Mouse (Mus musculus) fibroblast of lung, adult 2 months (primary cell): ENCODE results near the gene Kcnk2.

Experiments
- DNase-seq: peaks from one replicate; pipeline ENCODE4 v3.0.0-alpha.2; 2011; ENCODE audit warnings: low read depth

The Kcnk2 gene

DNA sequence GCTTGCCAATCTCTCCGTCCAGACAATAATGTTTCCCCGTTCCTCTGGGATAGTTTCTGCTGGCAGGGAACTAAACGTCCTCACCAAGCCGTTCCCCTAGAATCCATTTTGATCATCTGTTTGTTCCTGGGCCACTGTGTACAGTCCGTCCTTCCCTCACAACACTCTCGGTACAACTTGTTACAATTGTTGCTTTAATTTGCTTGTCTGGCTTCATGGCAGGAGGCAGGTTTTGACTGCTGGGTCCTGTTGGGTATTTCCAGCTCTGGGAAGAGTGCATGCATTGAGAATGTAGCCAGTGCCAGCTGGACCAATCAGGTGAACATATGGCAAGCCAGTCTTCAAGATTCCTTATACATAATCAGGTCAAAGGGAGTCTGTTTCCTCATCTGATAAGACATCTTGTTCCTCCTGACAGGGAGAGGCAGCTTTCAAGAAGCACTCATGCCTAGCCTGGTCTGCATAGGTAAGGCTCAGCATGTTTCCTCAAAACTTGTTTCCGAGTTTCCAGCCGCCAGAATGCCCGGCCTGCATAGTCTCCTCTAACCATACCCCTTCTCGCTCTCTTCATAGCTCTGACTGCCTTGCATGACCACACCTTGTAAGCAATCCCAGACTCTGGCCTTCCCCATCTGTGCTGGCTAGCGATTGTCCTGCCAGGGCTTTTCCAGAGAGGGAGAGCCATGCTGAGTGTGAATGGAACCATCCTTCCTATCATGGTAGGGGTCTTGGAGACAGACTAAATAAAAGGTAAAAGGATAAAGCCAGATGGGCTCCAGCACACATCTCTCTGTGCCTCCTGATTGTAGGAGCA lies 184.1 kb downstream of the Kcnk2 start:
- no peak for DNase-seq

DNA sequence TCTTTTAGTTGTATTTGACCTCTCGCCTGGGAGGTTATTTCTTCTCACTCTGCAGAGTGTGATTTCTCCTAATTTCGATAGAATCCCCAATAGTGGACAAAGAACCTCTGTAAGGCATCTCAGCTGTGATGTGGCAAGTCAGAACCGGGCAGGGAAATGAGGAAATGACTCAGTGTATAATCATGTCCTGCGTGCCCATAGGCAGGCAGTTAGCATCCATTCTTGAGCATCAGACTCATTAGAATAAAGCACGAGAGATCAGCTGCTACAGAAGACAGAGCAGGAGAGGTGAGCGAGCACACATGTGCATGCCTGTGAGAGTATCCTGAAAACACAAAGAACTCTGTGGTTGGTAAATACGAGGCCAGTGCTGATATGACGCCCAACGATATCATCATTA lies 186.9 kb downstream of the Kcnk2 start:
- DNase-seq: peak; percentile 68

DNA sequence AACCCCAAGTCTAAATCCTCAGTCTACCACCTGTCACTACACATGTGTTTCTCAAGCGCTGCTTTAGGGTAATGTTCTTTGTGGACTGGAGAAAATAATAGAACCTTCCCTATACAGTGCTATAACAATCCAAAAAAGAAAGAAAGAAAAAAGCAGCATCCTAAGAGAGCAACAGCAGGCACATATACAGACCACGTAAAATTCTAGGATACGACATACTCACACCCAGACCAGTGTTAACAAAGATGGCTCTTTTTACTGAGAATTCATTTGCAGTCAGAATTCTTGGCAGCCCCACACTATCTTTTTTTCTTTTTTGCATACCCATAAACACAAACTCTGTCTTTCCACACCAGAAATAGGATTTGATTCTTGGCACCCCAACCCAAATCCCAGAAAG lies 187.6 kb downstream of the Kcnk2 start:
- DNase-seq: no peak

DNA sequence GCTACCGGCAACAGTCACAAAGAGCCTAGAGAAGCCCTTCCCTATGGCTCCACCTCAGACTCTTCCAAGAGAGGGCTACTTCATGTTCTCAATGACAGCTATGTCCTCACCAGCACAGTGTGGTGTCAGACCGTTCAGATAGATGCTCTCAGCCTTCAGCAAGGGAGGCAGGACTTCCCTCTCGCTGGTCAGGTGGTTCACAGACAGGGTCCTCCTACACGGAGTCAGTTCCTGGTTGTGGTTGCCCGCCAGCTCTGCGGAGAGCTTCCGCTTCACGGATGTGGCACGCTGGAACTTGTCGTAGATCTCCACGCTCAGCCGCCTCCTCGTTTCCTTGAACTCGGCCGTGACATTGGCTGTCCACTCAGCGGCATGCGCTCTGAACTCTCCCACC lies 192.4 kb downstream of the Kcnk2 start:
- no peak for DNase-seq

DNA sequence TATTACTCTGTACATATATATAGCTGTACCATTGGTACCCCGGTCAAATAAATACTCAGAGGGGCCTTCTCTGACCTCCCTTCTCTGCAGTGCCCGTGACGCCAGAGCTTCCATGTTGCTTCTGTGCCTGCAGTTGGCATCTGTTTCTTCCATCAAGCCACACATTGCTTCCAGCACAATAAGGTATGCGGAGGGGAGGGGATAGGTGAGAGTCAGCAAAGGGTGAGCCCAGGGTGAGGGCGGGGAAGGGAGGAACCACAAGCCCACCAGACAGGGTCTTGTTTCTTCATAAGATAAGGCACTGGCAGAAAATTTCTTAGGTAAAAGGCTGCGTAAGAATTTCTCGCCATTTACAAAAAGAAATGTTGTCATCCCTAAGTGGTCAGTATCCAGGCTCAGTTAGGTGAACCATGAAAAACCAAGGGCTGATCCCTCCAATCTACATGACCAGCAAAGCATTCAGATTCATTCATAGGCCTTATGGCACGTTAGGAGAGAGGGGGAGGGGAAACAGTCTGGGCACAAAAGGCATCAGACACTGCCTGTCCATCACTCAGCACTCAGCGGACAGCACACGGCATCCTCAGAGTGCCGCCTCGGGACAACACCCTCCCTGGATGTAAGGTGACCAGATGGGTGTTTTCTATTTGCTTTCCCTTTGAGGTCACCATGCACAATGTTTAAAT lies 192.9 kb downstream of the Kcnk2 start:
- no peak for DNase-seq

DNA sequence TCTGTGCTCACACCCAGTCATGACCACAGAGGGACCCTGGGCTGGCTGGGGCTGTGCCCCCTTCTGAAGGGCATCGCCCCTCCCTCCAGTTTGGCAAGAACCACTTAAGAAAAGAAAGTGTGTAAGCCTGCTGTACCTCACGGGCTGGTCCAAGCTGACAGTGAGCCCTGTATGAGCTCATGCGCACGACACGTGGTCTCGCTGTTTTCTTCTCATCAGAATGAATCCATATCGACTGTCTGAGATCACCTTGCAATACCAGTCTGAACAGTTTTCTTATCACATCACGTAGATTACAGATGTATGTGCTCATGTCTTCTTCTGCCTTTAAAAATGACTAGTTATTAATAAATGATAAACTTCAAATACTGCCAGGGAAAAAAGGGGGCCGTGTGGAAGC lies 193.5 kb downstream of the Kcnk2 start:
- no peak for DNase-seq

DNA sequence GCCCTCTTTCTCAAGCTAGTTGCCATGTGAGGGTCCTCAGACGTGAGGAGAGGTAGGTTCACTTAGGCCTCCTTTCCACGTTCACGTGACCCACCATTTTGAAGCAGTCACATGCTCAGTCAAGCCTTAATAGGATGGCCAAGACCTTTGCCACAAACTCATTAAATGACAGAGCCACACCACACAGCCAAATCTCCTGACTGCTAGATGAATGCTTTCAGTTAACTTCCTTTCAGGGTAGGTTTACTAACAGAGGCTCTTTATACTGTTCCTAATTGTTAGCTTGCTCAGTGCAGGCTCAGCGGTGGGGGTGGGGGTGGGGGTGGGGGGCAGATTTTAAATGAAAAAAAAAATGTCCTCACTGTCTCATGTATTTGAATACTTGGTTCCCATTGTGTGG lies 206.3 kb downstream of the Kcnk2 start:
- no peak for DNase-seq

DNA sequence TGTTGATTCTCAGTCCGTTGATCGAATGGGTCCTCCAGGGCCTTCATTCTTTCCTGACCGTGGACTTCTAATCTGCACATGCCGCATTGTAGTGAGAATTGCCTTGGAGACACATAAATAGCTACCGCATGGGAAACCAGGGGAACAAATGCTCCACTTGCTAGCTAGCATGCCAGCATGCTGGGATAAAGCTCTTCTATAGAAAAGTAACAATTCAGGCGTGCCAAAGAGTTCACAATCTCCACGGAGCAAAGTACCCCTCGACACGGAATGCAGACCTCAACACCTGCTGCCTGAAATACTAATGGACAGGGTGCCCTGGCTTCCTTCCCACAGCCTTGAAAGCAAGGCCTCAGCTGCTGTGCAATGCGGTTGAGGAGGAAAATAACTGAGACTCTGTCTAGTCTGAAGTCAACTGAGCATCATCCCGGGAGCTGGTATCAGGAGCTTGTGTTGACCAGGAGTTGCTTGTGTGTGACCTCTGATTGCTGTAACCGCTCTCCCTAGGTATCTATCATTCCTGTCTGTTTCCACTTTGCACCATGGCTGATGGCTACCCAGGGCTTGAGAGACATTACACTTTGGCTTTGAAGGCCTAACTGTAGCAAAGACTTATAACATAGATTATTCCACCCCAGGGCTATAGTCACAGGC lies 214.2 kb downstream of the Kcnk2 start:
- no peak for DNase-seq

DNA sequence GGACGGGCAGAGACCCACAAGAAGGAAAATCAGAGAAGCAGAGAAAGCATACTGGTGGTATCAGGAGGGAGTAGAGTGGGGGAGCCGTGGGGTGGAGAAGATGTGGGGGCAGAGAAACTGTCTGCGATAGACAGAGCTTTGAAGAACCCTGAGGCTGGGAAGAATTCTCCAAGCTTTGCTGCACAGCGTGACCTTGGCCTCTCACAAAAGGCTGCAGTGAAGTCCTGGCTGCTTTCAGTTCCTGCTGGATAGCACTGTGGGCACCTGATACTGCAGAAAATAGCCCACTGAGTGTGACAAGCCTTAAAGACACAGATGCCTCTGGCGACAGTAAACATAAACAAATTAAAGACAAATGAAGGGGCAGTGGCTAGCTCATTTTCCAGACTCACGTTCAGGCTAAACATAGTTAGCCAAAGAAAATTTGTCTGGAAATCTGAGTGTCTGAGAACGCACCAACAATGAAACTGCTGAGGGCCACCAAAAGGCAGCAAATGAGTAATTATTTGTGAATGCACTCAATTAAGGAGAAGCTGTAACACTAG lies 216.8 kb downstream of the Kcnk2 start:
- DNase-seq: no peak

DNA sequence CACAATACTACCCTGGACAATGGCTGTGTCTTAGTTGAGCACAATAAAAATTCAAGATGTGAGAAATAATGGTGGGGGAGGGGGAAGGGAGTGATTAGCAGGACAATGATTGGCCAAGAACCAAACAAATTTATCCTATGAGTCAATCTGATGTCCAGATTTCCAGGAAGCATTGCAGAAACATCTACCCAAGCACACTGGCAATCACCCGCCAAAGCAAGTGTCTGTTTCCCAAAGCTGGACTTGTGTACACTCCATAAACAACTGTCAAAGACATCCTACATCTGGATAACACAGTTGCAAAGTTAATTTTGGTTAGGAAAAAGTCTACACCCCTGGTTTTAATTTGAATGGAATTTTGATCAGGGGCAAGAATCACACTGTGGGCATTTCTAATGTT lies 224.3 kb downstream of the Kcnk2 start:
- no peak for DNase-seq

DNA sequence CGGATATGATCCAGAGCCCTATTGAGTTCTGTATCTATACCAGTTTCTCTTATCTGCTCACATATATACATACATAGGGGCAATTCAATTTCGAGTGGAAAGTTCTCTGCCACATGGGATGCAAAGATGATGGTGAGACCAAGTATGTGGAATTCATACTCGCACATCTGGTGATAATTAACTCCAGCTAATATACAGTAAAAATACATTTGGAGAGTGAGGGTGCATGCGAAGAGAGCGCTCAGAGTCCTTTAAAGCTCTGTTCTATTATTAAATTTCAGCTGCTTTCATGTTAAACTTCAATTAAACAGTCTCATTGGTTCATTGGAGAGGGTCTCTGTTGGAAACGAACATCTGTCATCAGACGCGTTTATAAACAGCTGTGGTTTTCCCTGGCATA lies 228.6 kb downstream of the Kcnk2 start:
- no peak for DNase-seq

DNA sequence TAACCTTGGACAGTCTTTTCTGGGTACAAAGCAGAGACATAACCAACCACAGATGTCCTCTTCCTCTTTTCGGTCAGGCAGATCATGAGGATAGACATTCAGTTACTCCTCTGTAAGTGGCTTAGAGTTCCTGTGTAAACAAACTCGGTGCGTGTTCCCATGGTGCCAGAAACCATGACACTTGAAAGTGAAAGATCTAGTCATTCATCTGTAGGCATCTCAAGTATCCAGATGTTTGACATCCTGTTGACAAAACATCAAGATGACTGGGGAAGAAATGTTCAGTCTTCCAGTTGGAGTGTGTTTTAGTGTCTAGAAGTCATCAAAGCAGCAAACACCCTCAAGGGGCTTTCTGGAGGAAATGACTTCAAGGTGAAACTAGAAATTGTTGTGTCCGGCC lies 230.9 kb downstream of the Kcnk2 start:
- DNase-seq: no peak

DNA sequence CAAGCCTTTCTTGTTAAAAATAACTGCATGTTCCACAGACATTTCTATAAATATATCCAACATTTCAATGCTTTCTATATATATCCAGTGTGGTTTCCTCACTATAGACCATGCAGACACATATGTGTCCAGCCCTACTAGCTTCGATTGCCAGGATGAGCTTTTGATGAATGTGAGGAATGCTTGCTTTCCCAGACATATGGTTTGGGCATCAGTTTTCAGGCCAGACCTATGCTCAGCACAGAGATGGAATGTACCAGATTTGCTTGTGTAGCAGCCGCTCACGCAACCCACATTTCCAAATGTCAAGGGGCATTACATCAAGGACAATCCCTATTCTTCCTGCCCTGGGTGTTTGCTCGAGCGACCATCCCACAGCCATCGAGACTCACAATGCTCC lies 236.3 kb downstream of the Kcnk2 start:
- no peak for DNase-seq

DNA sequence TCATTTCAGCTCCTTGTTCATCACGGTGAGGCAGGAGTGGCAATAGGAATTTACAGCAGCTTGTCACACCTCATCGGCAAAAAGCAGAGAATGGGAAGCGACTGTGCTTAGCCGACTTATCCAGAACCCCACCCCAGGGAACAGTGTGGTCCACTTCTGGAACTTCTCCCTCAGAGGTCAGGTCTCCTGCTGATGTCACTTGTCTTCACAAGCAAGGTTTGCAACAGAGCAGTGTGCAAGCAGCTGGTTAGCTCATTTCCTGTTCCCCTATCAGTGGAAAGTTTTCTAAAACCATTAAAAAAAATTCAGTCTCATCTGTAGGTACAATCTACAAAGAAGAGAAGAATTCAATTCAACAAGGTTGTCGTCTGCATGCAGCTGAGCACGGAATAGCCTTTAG lies 236.9 kb downstream of the Kcnk2 start:
- no peak for DNase-seq

DNA sequence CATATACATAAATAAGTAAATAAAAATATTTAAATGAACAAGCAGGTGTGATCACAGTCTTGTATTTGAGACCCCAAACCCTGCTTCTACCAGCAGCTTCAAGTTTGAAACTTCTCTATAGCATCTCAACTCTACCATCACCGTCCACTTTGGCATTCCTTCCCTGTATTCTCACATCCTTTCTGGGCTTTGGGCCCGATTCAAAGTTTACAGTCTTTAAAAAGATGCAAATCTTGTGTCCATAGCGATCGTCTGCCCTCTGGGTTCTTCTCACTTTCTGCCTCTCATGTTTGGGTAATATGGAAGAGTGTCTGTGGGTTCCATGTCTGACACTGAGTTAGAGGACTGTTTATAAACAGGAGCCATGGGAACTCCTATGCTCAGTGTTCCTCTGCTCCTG lies 237.4 kb downstream of the Kcnk2 start:
- DNase-seq: no peak

DNA sequence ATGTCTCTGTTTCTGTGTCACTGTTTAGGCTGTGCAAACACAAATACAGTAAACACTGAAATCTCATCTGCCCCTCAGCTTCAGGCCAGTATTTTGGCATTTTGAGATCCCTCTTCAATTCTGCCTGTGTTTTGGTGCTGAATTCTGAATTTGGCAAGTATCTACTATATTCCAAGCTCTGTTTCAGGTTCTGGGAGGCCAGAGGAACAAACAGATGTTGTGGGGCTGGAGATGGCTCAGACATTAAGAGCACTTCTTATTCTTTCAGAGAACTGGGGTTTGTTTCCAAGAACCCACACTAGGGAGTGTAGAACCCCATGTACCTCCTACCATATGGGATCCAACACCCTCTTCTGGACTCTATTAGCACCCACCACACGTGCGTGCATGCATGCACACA lies 237.8 kb downstream of the Kcnk2 start:
- DNase-seq: no peak
